Mouse (Mus musculus): ENCODE measurements around the gene Bglap3. TPM values are rescaled to one million over a fixed set of nuclear protein-coding genes. Genes with fewer than 3 reads are reported as not detected.
A peak's percentile ranks its signal among the peaks of the same experiment; 100 is the strongest.
"Not testable (repeated sequence)": the region's sequence is repeated elsewhere in the genome, so short reads cannot be mapped to it uniquely, and the experiment has no call there.

Bglap3 gene
- polyA plus RNA-seq, 2 experiments = 2.0 to 2.5 TPM

GRCm38 (mm10) chr3:88375750-88376626 lies 3.4 kb upstream of the Bglap3 start:
- peak; percentile 76; the same call in 1 of the 2 replicates for TF ChIP-seq POLR2A (IDR thresholded peaks at IDR 0.05; ENCODE audit: borderline replicate concordance, extremely low read depth, insufficient read depth, insufficient read length)
- Histone ChIP-seq H3K27ac (replicated peaks; ENCODE audit: low read depth, low read length) (0 out of 2 replicates have a peak overlapping the region, but pooled peaks have one; percentile 26), H3K4me2 (replicated peaks; ENCODE audit: low read depth, low read length, severe bottlenecking) (peak overlapping the region; percentile 30), H3K4me3 (replicated peaks; ENCODE audit: low read length) (peak overlapping the region; percentile 6), H3K9ac (ENCODE audit: low read depth, low read length, severe bottlenecking) (peak overlapping the region; percentile 34; the same call in 1 of the 2 replicates)
- not testable (repeated sequence) for H3K27me3 ChIP-seq (ENCODE audit: control insufficient read depth, insufficient read depth, low read length); H3K36me3 ChIP-seq (ENCODE audit: control insufficient read depth, insufficient read depth, low read length); H3K4me1 ChIP-seq (ENCODE audit: control insufficient read depth, insufficient read depth, low read length); H3K9me3 ChIP-seq (ENCODE audit: control insufficient read depth, low read length)
- ATAC-seq (ENCODE audit: low FRiP score, low read depth) (peak; percentile 92), DNase-seq (ENCODE audit: low spot score) (peak; percentile 64)
- WGBS = 13% methylated on average over 16 of the region's 19 CpGs

GRCm38 (mm10) chr3:88368511-88368910 lies 4.0 kb downstream of the Bglap3 start:
- H3K4me2 ChIP-seq (replicated peaks; ENCODE audit: low read depth, low read length, severe bottlenecking); H3K4me1 ChIP-seq (ENCODE audit: control insufficient read depth, insufficient read depth, low read length); H3K9ac ChIP-seq (ENCODE audit: low read depth, low read length, severe bottlenecking); H3K4me3 ChIP-seq (replicated peaks; ENCODE audit: low read length); DNase-seq (ENCODE audit: low spot score); H3K9me3 ChIP-seq (ENCODE audit: control insufficient read depth, low read length); H3K36me3 ChIP-seq (ENCODE audit: control insufficient read depth, insufficient read depth, low read length); H3K27ac ChIP-seq (replicated peaks; ENCODE audit: low read depth, low read length); ATAC-seq (ENCODE audit: low FRiP score, low read depth): not testable (repeated sequence)
- 79% methylated on average over 6 of the region's 7 CpGs for WGBS
- peaks cover 16% of the 10 kb centered on the region for H3K27me3 ChIP-seq (ENCODE audit: control insufficient read depth, insufficient read depth, low read length)

- 0 out of 2 replicates have a peak, but pooled peaks have one; percentile 2 for ATAC-seq (ENCODE audit: low FRiP score, low read depth)
- H3K4me1 ChIP-seq (ENCODE audit: control insufficient read depth, insufficient read depth, low read length); H3K4me3 ChIP-seq (replicated peaks; ENCODE audit: low read length); DNase-seq (ENCODE audit: low spot score); H3K9me3 ChIP-seq (ENCODE audit: control insufficient read depth, low read length); H3K36me3 ChIP-seq (ENCODE audit: control insufficient read depth, insufficient read depth, low read length); H3K9ac ChIP-seq (ENCODE audit: low read depth, low read length, severe bottlenecking); H3K4me2 ChIP-seq (replicated peaks; ENCODE audit: low read depth, low read length, severe bottlenecking); H3K27ac ChIP-seq (replicated peaks; ENCODE audit: low read depth, low read length): not testable (repeated sequence)
- 43% methylated on average over 3 of the region's 7 CpGs for WGBS
- peaks cover 16% of the 10 kb centered on the region for H3K27me3 ChIP-seq (ENCODE audit: control insufficient read depth, insufficient read depth, low read length)
Measured at GRCm38 (mm10) chr3:88367517-88367916, 5.0 kb downstream of the Bglap3 start.

- Histone ChIP-seq H3K4me3 (replicated peaks; ENCODE audit: low read length) (0 out of 2 replicates have a peak overlapping the region, but pooled peaks have one; percentile 11), H3K27me3 (ENCODE audit: control insufficient read depth, insufficient read depth, low read length) (peaks cover 16% of the 10 kb centered on the region), H3K4me2 (replicated peaks; ENCODE audit: low read depth, low read length, severe bottlenecking) (peak overlapping the region; percentile 37)
- DNase-seq (ENCODE audit: low spot score); H3K4me1 ChIP-seq (ENCODE audit: control insufficient read depth, insufficient read depth, low read length); H3K36me3 ChIP-seq (ENCODE audit: control insufficient read depth, insufficient read depth, low read length); H3K9ac ChIP-seq (ENCODE audit: low read depth, low read length, severe bottlenecking); H3K27ac ChIP-seq (replicated peaks; ENCODE audit: low read depth, low read length); H3K9me3 ChIP-seq (ENCODE audit: control insufficient read depth, low read length): not testable (repeated sequence)
- 3% methylated on average over 15 of the region's 22 CpGs for WGBS
- ATAC-seq (ENCODE audit: low FRiP score, low read depth) = peak; percentile 81
Measured at GRCm38 (mm10) chr3:88366830-88367428, 5.6 kb downstream of the Bglap3 start.

GRCm38 (mm10) chr3:88365705-88366361 lies 6.7 kb downstream of the Bglap3 start:
- Histone ChIP-seq H3K36me3 (ENCODE audit: control insufficient read depth, insufficient read depth, low read length) (peaks cover 15% of the 10 kb centered on the region), H3K9me3 (ENCODE audit: control insufficient read depth, low read length) (peaks cover 8% of the 10 kb centered on the region; the same call in 1 of the 2 replicates), H3K27me3 (ENCODE audit: control insufficient read depth, insufficient read depth, low read length) (peaks cover 16% of the 10 kb centered on the region), H3K4me2 (replicated peaks; ENCODE audit: low read depth, low read length, severe bottlenecking) (no peak overlapping the region), H3K4me3 (replicated peaks; ENCODE audit: low read length) (no peak overlapping the region), H3K9ac (ENCODE audit: low read depth, low read length, severe bottlenecking) (no peak overlapping the region), H3K27ac (replicated peaks; ENCODE audit: low read depth, low read length) (no peak overlapping the region), H3K4me1 (ENCODE audit: control insufficient read depth, insufficient read depth, low read length) (0 out of 2 replicates have a peak, but pooled peaks cover 5% of the 10 kb centered on the region)
- no peak for ATAC-seq (ENCODE audit: low FRiP score, low read depth)
- no peak for TF ChIP-seq POLR2A (IDR thresholded peaks at IDR 0.05; ENCODE audit: borderline replicate concordance, extremely low read depth, insufficient read depth, insufficient read length)
- 37% methylated on average over 33 of the region's 34 CpGs for WGBS
- no peak for DNase-seq (ENCODE audit: low spot score)
